Mouse (Mus musculus): ENCODE measurements around the gene Sertad2. TPM values are rescaled to one million over a fixed set of nuclear protein-coding genes. Genes with fewer than 3 reads are reported as not detected.

The Sertad2 gene
- total RNA-seq, 2 experiments from 2014 or later: 28.2 to 30.9 TPM

DNA sequence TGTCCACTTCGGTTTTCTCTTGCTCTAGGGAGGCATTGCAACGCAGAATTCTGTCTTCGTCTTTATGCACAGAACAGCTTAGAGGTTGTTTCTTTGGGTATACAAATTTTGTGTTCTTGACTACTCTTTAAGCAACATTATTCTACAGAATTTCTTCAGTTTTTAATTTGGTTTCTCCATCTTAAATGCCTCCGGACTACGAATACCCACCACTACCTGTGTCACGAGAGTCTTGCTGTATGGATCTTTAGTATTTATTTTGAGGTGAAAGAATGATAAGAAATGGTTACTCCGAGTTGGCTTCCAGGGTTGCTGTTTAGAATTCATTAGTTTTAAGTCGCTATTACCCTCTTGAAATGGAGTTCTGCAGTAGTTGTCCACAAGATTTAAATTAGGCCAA, 1.3 kb downstream of the Sertad2 start:
- no peak for DNase-seq
- intact Hi-C loops (cut with DNase I): loop anchor here (5.0 kb wide), 2 partner anchors 87 to 88 kb away; no protein-coding TSS in a partner anchor

DNA sequence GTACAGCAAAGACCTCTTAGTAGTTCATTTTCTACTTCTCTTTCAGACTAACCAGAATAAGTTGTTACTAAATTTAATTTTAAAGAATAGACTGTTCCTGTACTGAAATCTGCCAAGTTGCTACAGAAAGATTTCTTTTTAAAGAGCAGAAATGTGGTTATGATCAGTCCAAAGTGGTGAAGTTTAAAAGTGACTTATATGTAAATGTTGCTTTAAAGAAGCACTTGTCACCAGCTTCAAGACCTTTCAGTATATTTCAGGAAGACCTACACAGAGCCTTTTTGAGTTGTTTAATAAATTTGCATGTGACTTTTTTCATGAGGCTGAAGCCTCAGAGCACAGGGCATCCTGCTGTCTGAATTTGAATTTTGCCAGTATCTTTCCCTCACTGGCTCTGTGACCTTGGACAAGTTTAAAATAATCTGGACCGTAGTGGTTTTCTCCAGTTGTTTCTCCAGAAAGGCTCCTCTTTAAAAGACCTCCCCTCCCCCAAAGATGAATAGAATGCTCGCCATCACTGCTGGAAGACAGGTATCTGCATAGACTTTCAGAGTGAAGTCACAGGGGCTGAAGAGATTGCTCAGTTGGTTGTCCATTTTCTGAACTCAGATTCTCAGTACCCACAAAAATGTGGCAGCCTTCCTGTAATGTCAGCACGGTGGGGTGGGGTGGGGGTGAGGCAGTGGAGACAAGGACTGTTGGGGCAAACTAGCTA, 1.9 kb downstream of the Sertad2 start:
- no peak for DNase-seq
- intact Hi-C loops (cut with DNase I): loop anchor here (5.0 kb wide), 2 partner anchors 87 to 88 kb away; no protein-coding TSS in a partner anchor

DNA sequence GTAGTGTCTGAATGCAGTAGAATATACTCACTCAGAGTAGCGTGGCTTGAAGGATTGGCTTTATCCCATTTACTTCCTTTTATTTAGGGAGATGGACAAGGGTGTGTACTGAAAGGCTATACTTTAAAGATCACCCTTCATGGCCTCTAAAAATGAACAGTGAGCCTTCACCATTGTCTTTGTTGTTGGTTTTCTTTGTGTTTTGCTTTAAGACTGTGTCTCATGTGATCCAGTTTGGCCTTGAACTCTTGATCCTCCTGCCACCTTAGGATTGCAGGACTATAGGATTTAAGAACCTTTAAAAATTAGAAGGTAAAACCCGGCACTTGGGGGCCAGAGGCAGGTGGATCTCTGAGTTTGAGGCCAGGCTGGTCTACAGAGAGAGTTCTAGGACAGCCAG, 6.4 kb downstream of the Sertad2 start:
- no peak for DNase-seq
- intact Hi-C loops (cut with DNase I): no loop called here

DNA sequence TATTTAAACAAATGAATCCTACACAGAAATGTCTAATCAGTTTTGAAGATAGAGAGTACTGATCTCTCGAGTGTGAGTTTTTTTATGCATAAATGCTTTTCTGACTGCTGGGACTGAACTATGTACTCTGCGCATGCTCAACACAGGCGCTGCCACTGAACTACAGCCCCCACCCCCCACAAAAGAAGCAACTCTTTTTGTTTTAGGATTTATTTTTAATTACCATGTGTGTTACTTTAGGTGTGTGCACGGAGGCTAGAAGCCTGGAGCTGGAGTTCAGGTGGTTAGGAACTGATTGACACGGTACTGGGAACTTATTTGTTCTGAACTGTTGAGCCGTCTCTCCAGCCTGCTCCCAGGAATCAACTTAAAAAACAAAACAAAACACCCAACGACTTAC, 7.1 kb downstream of the Sertad2 start:
- DNase-seq: no peak
- intact Hi-C loops (cut with DNase I): no loop called here

DNA sequence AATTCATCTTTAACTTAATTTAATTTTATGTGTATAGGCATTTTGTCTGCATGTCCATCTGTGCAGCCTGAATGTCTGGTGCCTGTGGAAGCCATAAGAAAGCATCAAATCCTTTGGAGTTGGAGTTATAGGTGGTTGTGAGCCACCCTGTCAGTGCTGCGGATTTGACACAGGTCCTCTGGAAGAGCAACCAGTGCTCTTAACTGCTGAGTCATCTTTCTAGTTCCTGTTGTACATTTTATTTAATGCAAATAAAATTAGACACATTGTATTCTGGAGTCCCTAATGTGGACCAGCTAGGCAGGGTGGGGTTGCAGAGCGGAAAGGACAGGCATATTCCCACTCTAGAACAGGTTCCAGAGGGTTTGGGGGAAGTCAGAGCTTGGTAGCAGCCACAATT, 9.0 kb downstream of the Sertad2 start:
- intact Hi-C loops (cut with DNase I): no loop called here
- no peak for DNase-seq

DNA sequence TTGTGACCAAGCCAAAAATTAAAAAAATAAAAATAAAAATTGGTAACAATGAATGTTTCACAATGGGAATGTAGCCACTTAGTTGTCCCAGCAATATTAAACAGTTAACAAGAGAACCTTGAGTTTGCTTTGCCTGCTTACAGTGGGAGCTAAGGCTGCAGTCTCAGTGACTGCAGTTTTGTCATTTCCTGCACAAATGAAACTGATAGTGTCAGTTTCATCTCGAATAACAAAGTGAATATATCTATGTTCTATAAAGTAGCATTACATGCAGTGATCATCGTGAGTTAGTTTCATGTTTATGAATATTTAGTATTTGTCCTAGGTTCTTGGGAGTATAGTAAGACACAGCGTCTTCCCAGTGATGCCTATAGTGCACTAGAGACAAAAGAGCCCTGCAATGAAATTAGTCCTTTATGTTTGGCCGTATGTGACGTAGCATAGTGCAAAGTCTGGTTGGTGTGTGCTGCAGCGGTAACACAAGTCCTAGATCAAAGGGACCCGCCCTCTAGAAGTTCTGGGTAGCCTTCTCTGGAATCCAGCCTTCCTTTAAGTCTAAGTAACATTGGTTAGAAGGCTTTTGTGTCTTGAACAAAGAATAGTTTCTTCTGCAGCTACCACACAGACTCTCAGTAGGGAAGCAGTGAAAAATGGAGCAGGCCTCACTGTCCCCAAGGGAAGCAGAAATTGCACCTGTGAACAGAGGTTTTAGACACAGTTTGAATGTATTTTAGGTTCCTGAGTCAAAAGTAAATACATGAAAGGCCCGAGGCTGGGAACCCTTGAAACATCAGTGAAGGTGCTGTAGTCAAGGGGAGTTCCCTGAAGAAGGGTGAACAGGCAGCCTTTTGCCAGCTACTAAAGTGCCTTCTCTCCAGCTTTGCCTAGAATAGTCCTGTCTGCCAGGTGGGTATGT, 10.0 kb downstream of the Sertad2 start:
- no peak for DNase-seq
- intact Hi-C loops (cut with DNase I): no loop called here

DNA sequence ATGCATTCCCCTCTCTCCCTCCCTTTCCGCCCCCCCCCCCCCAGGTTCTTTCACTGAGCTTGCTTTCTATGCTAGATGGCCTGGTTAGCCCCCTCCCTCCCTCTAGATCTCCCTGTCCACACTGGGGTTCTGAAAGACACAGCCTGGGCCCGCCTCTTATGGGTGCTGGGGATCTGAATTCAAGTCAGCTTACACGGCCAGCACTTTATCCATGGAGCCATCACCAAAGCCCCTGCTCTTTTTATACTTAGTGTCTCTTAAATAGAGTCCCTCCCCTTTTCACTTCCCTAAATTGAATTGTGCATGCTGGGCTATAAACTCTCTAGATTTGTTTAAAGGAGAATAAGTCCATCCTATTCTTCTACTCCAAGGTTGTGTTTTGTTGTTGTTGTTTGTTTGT, 12.6 kb downstream of the Sertad2 start:
- intact Hi-C loops (cut with DNase I): no loop called here
- DNase-seq: no peak

DNA sequence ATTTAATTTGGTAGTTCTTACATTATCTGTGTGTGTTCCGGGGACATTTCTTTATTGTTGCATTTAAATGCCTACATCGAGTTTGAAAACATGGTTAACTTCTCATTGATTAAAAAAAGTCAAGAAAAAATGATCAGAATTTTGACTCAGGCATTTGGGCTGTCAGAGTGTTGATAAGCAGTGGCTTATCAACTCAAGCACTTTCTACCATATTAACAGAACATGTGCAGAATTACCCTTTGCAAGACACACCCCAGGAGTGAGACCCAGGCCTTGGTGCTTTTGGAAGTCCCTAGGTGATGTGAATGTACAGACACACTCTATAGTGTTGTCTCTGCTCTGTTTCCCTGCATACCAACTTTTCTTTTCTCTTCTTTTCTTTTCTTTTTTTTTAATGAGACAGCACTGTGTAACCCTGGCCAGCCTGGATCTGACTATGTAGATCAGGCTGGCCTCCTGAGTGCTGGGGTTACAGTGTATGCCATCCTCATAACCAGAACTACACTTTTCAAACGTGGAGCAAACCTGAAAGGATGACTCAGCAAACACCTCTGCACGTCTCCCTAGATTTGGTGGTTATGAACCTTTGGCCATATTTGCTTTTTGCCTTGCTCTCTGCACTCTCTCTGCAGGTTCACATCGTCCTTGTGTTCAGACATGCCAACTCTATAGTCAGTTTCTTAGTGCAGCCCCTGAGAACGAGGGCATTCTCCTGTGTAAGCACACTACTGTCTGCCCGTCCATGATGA, 13.3 kb downstream of the Sertad2 start:
- no peak for DNase-seq
- intact Hi-C loops (cut with DNase I): no loop called here

DNA sequence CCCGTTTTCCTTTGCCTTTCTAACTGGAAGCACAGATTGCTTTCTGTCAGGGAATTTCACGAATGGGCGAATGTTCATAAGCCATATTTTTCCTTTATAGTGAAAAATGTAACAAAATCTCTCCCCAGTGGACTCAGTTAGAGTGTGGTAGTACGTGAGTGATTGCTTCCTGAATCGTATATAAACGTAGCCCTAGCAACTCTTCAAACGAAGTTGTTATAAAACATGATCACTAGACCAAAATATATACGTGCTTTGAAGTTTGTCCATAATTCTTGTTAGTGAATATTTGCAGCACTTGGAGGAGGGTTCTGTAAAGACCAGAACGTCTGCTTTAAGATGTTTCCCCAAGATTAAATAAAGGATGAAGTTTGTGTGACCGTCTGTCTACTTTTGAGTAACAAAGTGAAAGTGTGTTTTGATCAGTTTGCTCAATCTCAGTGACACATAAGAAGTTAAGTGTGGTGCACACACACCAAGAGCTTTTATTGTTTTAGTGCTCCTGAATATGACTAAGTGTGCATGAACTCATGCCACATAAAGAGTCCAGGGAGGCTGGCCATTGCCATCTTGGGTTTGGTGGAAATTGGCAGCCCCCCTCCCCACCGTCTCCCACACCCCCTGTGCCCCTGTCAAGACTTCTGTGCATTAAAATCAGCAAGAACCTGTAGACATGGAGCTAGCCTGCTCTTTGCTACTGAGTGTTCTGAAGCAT, 16.3 kb downstream of the Sertad2 start:
- intact Hi-C loops (cut with DNase I): no loop called here
- DNase-seq: no peak

DNA sequence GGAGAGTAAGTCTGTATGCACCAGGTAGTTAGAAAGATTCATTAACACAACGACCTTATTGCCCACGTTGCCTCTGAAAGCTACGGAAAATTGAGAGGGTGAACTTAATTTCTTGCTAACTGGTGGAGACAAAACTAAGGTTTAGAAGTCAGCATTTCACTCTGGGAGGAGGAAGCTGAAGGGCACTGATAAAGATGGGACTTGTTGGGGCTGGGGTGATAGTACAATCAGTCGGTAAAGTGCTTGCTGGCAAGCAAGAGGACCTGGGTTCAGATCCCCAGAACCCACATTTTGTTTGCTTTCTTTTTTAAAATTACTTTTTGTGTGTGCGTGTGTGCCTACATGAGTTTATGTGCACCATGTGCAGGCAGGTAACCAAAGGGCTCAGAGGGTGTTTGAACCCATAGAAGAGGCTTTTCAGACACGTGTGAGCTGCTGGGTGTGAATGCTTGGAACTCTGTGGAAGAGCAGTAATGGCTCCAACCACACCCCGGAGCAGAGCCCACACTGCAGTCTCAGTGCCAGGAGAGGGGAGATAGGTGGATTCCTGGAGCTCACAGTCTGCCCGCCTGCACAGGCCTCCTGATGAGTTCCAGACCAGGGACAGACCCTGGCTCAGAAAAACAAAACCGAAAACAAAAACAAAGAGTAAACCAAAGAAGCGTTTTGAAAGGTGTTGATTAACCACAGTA, 17.0 kb downstream of the Sertad2 start:
- intact Hi-C loops (cut with DNase I): no loop called here
- no peak for DNase-seq

DNA sequence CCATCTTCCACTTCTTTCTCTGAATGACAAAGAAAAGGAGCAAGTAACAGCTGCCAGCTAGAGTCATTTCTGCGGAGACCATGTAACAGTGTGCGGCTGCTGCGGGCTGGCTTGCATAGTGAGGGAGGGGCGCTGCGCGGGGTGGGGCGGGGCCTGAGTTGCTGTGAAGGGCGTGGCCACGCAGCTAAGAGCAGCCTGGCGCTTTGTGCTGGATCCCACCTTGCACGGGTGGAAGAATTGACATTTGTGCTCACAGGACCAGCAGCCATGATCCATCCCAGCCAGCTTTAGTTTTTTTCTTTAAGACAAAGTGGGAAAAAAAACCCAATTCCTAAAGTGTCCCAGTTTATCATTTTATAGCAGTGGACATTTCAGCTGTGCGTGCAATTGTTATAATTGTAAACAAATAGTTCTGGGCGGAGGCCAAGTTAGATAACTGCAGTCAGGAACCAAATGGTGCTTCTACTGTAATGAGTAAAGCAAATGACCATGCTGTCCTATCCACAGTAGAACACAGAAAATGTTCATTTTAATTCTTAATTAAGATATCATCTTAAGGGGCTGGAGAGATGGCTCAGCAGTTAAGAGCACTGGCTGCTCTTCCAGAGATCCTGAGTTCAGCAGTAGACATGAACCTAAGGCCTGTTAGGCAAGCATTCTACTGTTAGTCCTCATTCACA, 18.4 kb downstream of the Sertad2 start:
- DNase-seq: peak; percentile 70
- intact Hi-C loops (cut with DNase I): no loop called here

DNA sequence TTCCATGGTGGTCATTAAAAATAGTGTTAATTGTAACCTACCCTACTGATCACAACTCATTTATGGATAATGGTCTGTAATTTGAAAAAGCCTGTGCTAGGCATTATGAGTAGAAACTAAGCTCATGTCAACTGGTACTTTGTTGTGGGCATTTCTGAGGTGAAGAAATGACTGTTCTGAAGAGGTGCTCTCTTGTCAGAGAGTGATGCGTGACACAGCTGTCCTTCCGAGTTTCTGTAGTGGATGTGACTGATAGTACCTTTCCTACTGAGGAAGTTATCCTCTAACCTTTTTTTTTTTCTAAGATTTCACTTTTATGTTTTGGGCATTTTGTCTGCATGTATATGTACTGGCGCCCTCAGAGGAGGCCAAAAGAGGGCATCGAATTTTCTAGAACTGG, 22.0 kb downstream of the Sertad2 start:
- DNase-seq: no peak
- intact Hi-C loops (cut with DNase I): no loop called here

DNA sequence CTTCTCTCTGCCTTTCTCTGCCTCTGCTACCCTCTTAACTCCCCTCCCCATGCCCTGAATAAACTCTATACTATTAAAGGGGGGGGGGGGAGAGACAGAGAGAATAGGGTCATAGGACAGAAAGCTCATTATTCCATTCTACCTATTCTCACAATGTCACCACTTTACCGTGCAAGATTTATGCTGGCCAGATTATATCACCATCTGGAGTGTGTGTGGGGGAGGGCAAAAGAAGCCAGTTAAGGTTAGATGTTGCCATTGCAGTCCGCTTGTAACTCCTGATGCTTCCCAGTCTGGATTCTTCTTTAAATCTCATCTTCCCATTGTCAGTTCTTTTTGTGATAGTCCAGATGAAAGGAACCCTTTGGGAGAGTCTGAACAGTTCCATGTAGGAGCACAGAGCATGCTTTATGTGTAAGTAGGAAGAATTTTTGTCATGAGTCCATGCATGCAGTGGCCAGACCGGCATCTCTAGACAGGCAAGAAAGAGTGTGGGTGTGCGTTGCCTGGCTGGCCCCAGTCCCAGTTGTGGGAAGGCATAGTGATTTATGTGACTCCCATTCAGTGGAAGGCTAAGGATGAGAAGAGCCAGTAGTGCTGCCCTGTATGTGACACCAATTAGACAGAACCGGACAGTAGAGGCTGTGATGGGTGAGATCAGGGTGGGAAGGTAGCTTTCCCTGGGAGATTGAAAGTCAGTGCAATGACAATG, 28.8 kb downstream of the Sertad2 start:
- intact Hi-C loops (cut with DNase I): no loop called here
- peak; percentile 36 for DNase-seq

DNA sequence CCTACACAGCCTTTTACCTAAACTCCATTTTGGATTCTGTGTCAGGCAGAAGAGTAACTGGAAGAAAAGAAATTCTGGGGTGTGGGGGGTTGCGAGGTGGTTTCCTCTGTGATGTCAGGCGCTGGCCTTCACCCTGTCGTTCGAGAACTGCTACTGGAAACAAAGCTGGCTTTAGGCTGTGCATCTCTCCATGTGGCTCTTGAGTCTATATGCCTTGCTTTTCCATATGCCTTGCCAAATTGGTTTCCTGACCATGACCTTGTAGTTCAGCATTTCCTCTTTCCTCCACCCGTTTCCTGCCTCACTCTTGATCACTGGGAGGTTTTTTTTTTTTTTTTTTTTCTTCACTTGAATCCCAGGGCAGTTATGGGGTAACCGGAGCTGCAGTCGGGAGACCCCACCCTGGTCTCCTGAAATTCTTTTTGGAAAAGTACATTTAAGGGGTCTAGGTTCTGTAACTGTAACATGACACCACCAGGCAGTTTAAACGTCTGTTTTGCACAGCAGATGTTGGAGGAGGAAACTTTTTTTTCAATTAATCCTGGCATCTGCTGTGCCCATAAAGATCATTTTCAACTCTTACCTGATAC, 33.1 kb downstream of the Sertad2 start:
- no peak for DNase-seq
- intact Hi-C loops (cut with DNase I): no loop called here

DNA sequence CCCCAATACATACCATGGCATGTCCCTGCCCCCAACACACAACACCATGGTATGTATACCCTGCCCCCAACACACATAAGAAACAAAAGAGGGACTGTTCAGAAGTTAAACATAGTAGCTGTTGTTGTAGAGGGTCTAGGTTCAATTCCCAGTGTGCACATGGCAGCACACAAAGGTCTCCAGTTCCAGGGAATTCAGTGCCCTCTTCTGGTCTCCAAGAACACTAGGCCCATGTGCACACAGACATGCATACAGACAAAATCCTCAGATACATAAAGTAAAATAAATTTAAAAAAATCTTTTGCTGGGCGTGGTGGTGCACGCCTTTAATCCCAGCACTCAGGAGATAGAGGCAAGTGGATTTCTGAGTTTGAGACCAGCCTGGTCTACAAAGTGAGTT, 39.7 kb downstream of the Sertad2 start:
- intact Hi-C loops (cut with DNase I): no loop called here
- no peak for DNase-seq

DNA sequence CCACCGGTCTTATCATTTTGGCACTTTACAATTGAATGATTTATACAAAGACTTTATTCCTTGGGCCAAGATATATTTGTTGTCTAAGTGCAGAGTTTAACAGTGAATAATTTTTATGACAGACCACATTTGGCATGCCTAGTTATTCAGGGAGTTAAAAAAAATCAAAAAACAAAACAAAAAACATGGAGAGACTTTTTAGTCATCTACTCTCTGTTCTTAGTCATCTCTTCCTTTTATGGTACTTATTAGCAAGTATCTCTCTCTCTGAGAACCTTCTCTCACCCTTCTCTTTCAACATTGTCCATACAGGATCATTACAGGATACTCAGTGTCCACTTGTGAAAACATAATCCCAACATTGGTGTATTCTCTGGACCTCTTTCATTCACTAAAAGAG, 42.2 kb downstream of the Sertad2 start:
- DNase-seq: no peak
- intact Hi-C loops (cut with DNase I): no loop called here

DNA sequence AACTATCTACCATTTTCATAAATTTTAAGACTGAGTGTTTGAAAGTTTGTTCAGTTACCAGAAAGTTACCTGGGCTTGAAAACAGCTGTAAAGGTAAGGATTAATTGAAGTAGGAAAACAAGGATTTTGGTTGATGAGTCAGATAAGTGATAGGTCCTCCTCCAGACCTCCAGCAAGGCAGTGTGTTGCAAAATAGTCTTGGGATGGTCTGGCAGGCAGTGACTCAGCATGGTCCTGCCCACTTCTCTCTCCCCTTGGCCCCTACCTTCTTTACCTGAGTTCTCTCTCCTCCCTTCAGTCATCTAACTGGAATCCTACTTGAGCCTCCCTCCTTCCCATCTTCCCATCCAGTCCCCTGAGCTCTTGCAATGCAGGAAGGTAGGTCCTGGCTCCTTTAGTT, 43.1 kb downstream of the Sertad2 start:
- intact Hi-C loops (cut with DNase I): no loop called here
- no peak for DNase-seq

DNA sequence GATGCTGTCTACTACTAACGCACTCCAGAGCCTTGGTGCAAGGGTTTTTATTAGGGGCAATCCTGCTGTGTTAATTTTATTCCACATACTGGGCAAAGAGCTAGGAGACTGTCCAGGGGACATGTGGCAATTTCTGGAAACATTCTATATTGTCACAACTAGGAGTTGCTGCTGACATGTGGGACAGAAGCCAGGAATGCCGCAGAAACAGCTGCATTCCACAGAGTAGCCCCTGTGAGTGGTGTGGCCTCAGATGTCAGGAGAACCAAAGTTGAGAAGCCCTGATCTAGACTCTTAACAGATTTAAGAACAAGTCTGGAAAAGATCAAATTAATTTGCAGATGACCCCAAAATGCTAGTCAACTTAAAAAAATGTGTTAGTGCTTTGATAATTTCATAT, 46.3 kb downstream of the Sertad2 start:
- DNase-seq: no peak
- intact Hi-C loops (cut with DNase I): no loop called here

DNA sequence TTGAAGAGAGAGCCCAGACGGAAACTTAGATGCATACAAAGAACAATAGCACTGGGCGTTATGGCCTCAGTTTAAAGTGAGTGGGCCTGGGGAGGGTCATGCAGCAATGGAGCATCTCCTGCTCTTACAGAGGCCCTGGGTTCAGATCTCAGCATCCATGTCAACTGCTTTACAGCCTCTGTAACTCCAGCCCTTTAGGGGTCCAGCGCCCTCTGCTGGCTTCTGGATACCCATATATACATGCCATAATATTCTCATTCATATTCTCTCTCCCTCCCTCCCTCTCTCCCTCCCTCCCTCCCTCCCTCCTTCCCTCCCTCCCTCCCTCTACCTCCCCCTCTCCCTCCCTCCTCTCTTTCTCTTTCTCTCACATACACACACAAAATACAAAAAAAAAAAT, 49.0 kb downstream of the Sertad2 start:
- intact Hi-C loops (cut with DNase I): no loop called here
- DNase-seq: peak; percentile 21
